Mouse (Mus musculus) layer of hippocampus, postnatal 25 days (tissue): ENCODE measurements at regions not wholly inside any gene's neighbourhood (a gene's known extent, or its start where the extent isn't known, plus 50 kb on each side); places are given as distances from the start of the nearest gene placed in this dataset.

Experiments
- DNase-seq, 2 experiments: peaks; one replicate each; pipeline ENCODE4 v3.0.0; 2022; ENCODE audit warnings: mixed read lengths in 2 of 2, low spot score in 1 of 2; ENCODE audit errors: extremely low spot score in 1 of 2

DNA sequence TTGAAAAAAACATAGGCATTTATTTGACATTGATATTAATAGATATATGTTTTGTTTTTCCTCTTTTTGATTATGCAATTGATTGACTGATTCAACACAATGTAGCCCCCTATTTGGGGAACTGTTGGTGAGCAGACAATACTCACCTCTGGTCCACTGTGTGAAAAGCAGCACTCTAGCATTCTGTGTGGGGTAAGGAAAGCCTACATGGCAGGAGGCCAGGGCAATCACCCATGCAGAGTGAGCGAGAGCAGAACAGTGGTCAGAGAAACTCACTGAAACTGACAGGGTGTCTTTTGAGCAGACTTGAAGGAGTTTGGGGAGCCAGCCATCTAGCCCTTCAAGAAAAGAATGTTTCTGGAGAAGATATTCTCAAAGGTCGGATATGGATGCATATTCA is 73.2 kb upstream of the Azi2 start:
- no peak for DNase-seq

GRCm38 (mm10) chr9:117966326-117966989 is 73.8 kb upstream of the Azi2 start:
- peak in 1 of 2 experiments; percentile 10 for DNase-seq

DNA sequence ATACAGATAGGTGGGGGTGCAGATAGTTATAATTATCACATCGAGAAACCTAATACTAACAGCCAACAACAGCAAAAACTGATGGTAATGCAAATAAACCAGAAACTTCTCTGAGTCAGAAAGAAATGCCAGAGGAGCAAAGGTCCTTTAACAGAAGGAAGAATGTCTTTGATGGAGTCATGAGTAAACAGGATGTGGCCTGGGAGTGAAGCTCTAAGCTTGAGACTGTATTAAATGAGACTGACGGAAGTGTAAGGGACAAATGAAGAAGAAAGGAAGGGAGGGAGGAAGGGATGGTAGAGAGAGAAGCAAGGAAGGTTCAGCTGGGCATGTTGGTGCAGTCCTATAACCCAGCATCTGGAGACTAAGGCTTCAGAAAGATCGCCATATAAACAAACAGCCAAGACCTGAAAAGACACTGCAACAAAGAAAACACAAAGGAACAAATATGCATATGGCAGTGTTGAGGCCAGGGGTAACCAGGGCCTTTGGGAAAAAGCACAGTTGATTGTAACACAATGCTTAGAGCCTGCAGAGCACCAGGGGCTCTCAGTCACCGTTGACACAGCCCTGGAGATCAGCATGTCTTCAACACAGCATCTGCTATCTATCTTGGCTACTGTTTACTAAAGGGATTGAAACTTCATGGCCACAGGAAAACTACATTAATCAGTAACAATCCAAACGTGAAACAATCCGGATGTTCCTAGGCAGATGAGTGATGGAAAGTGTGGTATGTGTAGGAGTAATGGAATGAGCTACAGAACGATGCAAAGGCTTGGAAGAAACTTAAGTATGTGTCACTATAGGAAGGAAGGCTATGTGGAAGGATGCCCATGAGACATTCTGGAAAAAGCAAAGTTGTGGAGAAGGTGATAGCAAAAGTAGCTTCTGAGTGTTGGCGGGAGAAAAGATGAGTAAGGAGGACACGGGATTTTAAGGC is 77.9 kb upstream of the Azi2 start:
- no peak for DNase-seq

- no peak for DNase-seq
Measured at GRCm38 (mm10) chr9:117959845-117960244, 80.5 kb upstream of the Azi2 start.

DNA sequence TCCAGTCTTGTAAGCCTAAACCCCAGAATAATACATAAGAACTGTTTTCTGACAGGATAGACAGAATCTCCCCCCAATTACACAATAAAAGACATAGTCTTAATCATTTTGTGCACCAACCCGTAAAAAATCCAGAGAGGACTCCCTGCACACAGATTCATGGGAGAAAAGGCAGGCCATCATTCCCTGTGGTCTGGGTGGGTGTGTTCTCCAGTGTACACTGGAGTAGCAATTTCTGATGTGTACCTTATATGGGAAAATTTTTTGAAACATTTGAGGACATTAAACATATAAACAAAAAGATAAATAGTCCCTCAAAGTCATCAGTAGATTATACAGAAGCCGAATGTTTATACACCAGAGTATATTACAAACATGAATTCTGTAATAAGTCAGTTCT is 83.1 kb upstream of the Azi2 start:
- no peak for DNase-seq

- no peak for DNase-seq
Measured at GRCm38 (mm10) chr9:117956691-117957090, 83.6 kb upstream of the Azi2 start.

DNA sequence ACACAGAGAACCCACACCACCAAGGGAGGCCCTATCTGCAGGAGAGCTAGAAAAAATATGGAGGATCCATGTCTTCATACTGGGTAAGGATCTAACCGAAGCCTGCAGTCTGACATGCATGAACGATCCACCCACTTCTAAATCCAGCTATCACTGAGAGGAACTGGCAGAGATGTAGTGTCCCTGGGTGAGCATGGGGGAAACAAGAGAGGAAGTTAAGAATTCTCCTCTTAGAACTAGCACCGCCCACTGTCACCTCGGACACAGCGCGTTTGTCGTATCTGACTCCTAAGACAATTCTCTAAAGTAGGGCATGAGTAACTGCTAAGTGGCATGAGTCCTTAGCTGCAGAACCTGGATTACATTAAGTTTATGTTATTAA is 112.8 kb upstream of the Azi2 start:
- DNase-seq = no peak

GRCm38 (mm10) chr9:117926700-117927465 is 113.4 kb upstream of the Azi2 start:
- no peak for DNase-seq

- DNase-seq = no peak
Measured at GRCm38 (mm10) chr9:117922992-117923391, 117.3 kb upstream of the Azi2 start.

DNA sequence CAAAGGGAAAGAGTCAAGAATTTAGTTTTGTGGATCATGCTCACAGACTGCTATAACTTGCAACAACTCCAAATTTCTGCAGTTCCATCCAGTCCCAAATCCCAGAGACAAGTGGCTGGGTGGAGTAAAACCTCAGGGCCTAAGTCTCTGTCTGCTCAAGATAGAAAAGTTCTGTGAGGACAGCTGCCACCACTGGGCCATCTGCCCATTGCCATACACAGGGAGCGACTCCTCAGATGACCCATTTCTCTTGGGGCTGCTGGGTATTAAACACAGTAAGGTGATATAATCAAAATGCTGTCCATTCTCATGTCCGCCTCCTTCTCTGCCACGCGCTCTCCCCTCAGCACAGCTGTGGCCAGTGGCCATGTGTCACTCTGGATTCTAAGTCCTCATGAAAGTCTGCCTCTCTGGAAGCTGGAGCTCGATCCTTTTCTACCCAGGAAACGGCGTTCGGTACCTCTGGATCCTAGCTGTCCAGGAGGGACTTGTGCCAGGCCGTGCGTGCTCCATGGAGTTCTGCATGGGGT is 132.3 kb upstream of the Azi2 start:
- DNase-seq = no peak

- DNase-seq = no peak
Measured at GRCm38 (mm10) chr9:117905045-117905747, 135.1 kb upstream of the Azi2 start.

GRCm38 (mm10) chr9:117904621-117905020 is 135.7 kb upstream of the Azi2 start:
- DNase-seq = no peak

GRCm38 (mm10) chr9:117903025-117903424 is 137.3 kb upstream of the Azi2 start:
- peak; percentile 15 to 21 for DNase-seq

DNA sequence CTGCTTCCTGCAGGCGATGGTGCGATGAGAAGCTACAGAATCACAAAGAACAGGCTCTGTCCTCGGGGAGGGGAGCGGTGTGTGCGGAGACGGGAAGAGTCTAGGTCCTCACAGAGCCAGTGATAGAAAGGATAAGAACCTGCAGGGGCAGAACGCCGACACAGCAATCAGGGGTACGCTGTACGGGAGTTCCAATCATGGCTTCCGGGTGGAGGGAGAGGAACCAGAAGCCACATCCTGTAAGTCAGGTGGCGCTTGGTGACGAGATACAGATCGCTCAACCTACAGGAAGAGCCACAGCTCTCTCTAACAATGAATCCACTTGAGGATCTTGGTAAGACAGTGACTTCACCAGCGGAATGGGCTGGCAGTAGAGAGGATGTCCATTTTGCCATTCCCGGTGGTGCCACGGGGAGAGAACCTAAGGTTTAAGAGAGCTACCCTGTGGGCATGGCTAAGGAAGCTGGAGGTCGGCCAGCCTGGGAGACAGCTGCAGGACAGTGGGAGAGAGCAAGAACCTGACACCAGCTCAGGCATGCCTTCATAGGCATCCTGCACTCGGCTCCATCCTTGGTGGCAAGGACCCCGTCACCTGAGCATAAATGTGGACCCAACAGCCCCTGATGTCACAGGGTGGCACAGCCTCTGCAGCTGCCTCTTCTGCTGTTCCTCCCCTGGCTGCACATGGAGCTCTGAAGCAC is 137.9 kb upstream of the Azi2 start:
- no peak for DNase-seq

DNA sequence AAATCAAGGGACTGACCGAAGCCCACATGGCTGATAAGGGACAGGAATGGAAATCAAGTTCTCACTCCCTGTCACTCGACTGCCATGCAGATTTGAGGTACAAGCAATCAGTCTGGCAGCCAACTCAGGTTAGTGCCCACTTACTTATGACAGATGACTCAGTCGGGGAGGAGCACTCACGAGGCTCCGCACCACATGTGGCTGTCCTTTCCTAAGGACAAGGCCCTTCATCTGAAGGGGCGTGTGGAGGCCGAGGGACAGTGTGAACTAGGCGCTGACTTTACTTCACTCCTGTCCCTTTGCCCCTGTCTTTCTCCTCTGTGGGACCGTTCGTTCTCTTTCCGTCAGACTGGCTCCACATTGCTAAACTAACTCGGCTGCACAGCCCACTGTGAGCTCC is 139.7 kb upstream of the Azi2 start:
- DNase-seq = no peak

DNA sequence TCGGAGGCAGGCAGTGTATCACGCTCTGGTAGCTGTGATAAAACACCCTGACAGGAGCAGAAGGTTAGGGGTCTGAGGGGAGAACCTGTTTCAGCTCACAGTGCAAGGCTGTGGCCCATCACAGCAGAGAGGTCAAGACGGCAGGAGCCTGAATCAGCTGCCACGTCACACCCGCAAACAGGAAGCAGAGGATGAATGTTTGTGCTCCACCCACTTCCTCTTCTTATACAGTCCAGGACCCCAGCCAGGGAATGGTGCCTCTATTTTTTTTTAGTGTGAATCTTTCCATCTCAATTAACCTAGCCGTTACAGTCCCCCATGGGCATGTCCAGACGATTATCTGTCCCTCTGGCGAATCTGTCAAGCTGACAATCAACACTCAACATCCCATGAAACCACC is 143.8 kb upstream of the Azi2 start:
- DNase-seq = no peak

- DNase-seq = no peak
Measured at GRCm38 (mm10) chr9:117892601-117893000, 147.7 kb upstream of the Azi2 start.

DNA sequence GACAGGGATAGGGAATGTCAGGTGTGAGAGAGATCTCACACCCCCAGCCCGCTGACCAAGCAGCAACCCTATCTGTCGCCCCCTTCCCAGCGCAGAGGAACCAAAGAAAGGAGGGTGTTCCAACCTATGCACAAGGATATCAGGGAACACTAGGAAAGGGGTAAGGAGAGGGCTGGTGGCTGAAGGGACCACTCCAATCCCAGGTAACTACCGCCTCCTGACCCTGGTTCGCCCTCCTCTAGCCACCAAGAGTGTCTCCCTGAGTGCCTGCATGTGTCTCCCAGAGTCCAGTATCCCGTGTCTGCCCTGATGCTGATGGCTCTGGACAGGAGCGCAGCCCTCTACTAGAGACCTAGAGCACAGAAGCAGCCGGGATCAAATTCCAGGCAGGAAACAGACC is 167.1 kb upstream of the Azi2 start:
- no peak for DNase-seq

DNA sequence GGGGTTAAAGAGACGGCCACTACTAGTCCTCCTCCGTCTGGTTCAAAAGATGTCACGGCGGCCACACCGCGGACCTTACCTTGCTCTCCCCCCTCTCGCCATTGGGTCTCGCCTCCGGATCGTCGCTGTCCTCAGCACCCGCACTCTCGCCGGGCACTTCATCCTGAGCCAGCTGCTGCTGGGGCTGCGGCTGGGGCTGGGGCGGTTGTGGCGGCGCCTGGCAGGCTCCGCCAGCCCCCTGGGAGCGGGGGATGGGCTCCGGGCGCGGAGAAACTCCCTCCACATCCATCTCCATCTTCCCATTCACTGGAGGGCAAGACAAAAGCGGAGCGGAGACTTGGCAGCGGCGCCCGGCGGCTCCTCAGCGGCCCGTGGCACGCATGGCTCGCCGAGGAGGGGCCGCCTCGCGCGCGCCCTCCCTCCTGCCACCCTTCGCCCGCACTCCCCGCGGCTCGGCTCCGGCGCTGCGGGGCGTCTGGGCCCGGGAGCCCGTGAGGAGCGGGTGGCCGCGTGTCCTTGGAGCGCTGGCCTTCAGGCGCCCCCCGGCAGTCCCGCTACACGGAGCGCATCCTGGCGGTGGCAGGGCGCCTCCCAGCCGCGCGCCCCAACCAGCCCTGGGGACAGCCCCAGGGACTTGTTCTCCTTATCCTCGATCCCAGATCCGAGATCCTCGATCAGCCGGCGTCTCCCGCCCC is 167.8 kb upstream of the Azi2 start:
- peak; percentile 13 to 31 for DNase-seq
